Mouse (Mus musculus) heart, adult 2 months (tissue): ENCODE measurements around the gene S1pr2.

Experiments
- EP300 ChIP-seq: fragments of 200-500 bp; IDR thresholded peaks from 2 replicates; pipeline ENCODE4 v1.6.1; 2011; ENCODE audit warnings: low read depth, low read length, control low read depth; ENCODE audit not compliant: insufficient read depth
- POLR2A ChIP-seq: fragments of 200-500 bp; IDR thresholded peaks from 2 replicates; pipeline ENCODE4 v1.6.1; 2011; ENCODE audit warnings: mild to moderate bottlenecking, low read depth, low read length, control low read depth; ENCODE audit not compliant: insufficient read depth

DNA sequence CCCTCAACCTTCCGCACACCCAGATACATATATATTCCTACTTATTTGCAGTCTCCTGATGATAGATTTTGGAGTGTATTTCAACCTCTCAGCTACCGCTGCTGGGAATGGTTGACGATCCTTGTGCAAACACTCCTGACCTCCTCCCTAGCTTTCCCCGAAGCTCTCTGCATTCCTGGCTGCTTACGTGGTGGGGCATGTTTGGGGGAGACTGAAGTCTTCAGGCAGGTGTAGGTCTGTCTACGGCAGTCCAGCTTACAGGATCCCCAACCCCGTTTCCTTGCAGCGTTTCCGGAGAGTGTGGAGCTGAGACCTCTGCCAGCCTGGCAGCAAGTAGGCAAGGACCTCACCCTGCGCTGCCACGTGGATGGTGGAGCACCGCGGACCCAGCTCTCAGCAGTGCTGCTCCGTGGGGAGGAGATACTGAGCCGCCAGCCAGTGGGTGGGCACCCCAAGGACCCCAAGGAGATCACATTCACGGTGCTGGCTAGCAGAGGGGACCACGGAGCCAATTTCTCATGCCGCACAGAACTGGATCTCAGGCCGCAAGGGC, 48.8 kb upstream of the S1pr2 start:
- no peak for TF ChIP-seq POLR2A
- TF ChIP-seq EP300 = no peak
